Mouse (Mus musculus) heart, embryonic 12.5 days (tissue): ENCODE data around the gene Gm14190. TPM values are rescaled to one million over a fixed set of nuclear protein-coding genes. Genes with fewer than 3 reads are reported as not detected.
"Not testable (repeated sequence)": the region's sequence is repeated elsewhere in the genome, so short reads cannot be mapped to it uniquely, and the experiment has no call there.

ENCODE experiments used
- ATAC-seq: fragments of 200-750 bp; cut with Nextera tagmentation; 2 replicates; pipeline ENCODE4 v1.8.0; 2017; ENCODE audit warnings: moderate TSS enrichment, moderate library complexity; ENCODE audit not compliant: insufficient number of reproducible peaks, low FRiP score
- H3K27ac ChIP-seq: fragments of 300-500 bp; sonication (generic); 2 replicates; pipeline ENCODE4 v1.5.1; 2016; ENCODE audit warnings: mild to moderate bottlenecking, moderate library complexity; ENCODE audit not compliant: poor library complexity, severe bottlenecking
- H3K27me3 ChIP-seq: fragments of 300-500 bp; sonication (generic); replicated peaks from 2 replicates; pipeline ENCODE4 v1.6.1; 2016; ENCODE audit warnings: mild to moderate bottlenecking, moderate library complexity
- H3K36me3 ChIP-seq: fragments of 300-500 bp; sonication (generic); 2 replicates; pipeline ENCODE4 v1.6.1; 2016; ENCODE audit warnings: mild to moderate bottlenecking, moderate library complexity
- H3K4me1 ChIP-seq: fragments of 300-500 bp; sonication (generic); replicated peaks from 2 replicates; pipeline ENCODE4 v1.6.1; 2016; ENCODE audit warnings: mild to moderate bottlenecking
- H3K4me2 ChIP-seq: fragments of 300-500 bp; sonication (generic); 2 replicates; pipeline ENCODE4 v1.6.1; 2016; ENCODE audit warnings: mild to moderate bottlenecking, moderate library complexity
- H3K4me3 ChIP-seq: fragments of 300-500 bp; sonication (generic); 2 replicates; pipeline ENCODE4 v1.5.1; 2016; ENCODE audit warnings: mild to moderate bottlenecking
- H3K9ac ChIP-seq: fragments of 300-500 bp; sonication (generic); 2 replicates; pipeline ENCODE4 v1.6.1; 2016; ENCODE audit warnings: mild to moderate bottlenecking, moderate library complexity
- H3K9me3 ChIP-seq: fragments of 300-500 bp; sonication (generic); replicated peaks from 2 replicates; pipeline ENCODE4 v1.6.1; 2016; ENCODE audit warnings: mild to moderate bottlenecking, moderate library complexity
- WGBS: fragments of 180-500 bp; shearing (Covaris S2); methylation state at CpG from one replicate; pipeline ENCODE4 v1.1.7; 2016; 5-methylcytosine and 5-hydroxymethylcytosine counted together
- polyA plus RNA-seq: library from polyadenylated mRNA; unstranded; fragments of >200 nt; fragmentation: Nextera tagmentation; extraction: Ambion mirVana; gene quantifications from 2 replicates; pipeline ENCODE4 v1.2.1, GENCODE M21; 2016

The Gm14190 gene
- polyA plus RNA-seq, 1 experiment from 2014 or later = not detected

GRCm38 (mm10) chr11:99646444-99646843, 44.1 kb downstream of the Gm14190 start:
- Histone ChIP-seq H3K27me3 (0 out of 2 replicates have a peak, but pooled peaks cover 3% of the 10 kb centered on the region), H3K9me3 (no peaks in the 10 kb centered on the region), H3K4me1 (no peaks in the 10 kb centered on the region), H3K9ac (no peak overlapping the region), H3K36me3 (no peaks in the 10 kb centered on the region), H3K4me3 (no peak overlapping the region), H3K4me2 (no peak overlapping the region), H3K27ac (no peak overlapping the region)
- no peak for ATAC-seq
- WGBS = 82% methylated on average over 15 of the region's 15 CpGs

DNA sequence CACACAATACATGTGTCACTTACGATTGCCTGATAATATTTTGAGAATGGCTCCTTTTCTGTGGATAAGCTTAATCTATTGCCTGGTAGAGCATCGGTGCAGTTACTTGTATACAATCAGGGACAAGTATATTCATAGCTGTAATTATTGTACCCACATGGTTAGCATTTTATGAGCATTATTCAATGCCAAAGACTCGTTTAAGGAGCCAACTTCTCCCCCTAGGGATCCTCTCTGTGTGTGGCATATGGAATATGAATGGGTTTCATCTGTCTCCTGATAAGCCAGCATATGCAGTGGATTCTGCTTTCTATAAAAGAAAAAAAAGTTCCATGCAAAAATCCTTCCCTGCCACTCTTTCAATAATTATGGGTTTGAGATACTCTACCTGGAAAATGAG, 46.2 kb downstream of the Gm14190 start:
- no peaks in the 10 kb centered on the region for H3K36me3 ChIP-seq
- H3K4me3 ChIP-seq = no peak overlapping the region
- no peaks in the 10 kb centered on the region for H3K9me3 ChIP-seq
- no peak overlapping the region for H3K4me2 ChIP-seq
- no peaks in the 10 kb centered on the region for H3K4me1 ChIP-seq
- 0 out of 2 replicates have a peak, but pooled peaks cover 3% of the 10 kb centered on the region for H3K27me3 ChIP-seq
- no peak for ATAC-seq
- H3K27ac ChIP-seq = no peak overlapping the region
- WGBS = 73% methylated on average over 3 of the region's 3 CpGs
- H3K9ac ChIP-seq = no peak overlapping the region

DNA sequence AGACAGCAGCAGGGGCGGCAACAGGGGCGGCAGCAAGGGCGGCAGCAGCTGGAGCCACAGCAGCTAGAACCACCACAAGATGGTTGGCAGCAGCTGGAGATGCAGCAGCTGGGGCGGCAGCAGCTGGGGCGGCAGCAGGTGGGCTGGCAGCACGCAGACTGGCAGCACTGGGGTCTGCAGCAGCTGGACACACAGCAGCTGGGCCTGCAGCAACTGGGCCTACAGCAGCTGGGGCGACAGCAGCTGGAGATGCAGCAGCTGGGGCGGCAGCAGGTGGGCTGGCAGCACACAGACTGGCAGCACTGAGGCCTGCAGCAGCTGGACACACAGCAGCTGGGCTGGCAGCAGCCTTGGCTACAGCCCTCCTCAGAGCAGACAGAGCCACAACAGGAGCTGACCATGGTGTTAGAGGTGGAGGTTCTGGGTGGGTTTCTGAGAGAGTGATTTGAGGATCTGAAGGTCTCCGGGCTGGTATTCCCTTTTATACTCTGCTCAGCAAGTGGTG, 46.9 kb downstream of the Gm14190 start, which contains the start of gene Krtap4-7:
TSS of gene Krtap4-7 (minus strand) at position 455 of the 505 bp plus-strand sequence.
- WGBS = 79% methylated on average over 9 of the region's 9 CpGs
- not testable (repeated sequence) for H3K27ac ChIP-seq, H3K9ac ChIP-seq

DNA sequence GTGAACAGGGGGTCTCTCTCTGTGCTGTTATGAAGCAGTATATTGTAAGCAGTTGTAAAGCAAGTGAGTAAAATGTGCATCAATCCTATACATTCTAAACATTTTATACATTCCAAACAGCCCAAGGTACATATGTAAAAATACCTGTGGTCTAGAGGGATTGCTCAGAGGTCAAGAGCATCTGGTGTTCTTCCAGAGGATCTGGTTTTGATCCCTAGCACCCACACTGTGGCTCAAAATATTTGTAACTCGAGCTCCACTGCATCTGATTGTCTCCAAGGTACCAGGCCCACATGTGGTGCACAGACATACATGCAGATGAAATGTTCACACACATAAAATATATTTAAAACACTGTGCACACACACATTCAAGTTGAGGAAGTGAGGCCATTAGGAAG, 49.6 kb downstream of the Gm14190 start:
- Histone ChIP-seq H3K4me2 (no peak overlapping the region), H3K27ac (no peak overlapping the region), H3K4me3 (no peak overlapping the region), H3K27me3 (0 out of 2 replicates have a peak, but pooled peaks cover 6% of the 10 kb centered on the region), H3K9ac (no peak overlapping the region), H3K4me1 (no peaks in the 10 kb centered on the region), H3K36me3 (no peaks in the 10 kb centered on the region), H3K9me3 (no peaks in the 10 kb centered on the region)
- ATAC-seq = no peak
- 36% methylated on average over 1 of the region's 1 CpGs for whole genome bisulfite sequencing

More for the DNA sequence above, 46.9 kb downstream of the Gm14190 start, which contains the start of gene Krtap4-7:
- H3K4me2 ChIP-seq, H3K9me3 ChIP-seq, H3K36me3 ChIP-seq, ATAC-seq, H3K27me3 ChIP-seq, H3K4me3 ChIP-seq, H3K4me1 ChIP-seq: not testable (repeated sequence)

Other genes starting within 250 kb of the Gm14190 start
- gene Krt23, start 197.6 kb downstream of the Gm14190 start, polyA plus RNA-seq = 0.27 and 0.52 TPM in 2 replicates
- gene Krt39, start 169.4 kb downstream of the Gm14190 start, polyA plus RNA-seq = not detected in 2 replicates
- gene Krt40, start 147.6 kb downstream of the Gm14190 start, polyA plus RNA-seq = not detected in 2 replicates
- not detected in 2 replicates for gene Krtap3-3, start 139.9 kb downstream of the Gm14190 start, polyA plus RNA-seq
- not detected in 2 replicates for gene Krtap3-2, start 133.9 kb downstream of the Gm14190 start, polyA plus RNA-seq
- not detected in 2 replicates for gene Gm11939, start 131.3 kb downstream of the Gm14190 start, polyA plus RNA-seq
- gene Krtap3-1, start 124.1 kb downstream of the Gm14190 start, polyA plus RNA-seq = not detected in 2 replicates
- not detected in 2 replicates for gene Krtap1-5, start 109.7 kb downstream of the Gm14190 start, polyA plus RNA-seq
- gene Krtap1-4, start 107.1 kb downstream of the Gm14190 start, polyA plus RNA-seq = not detected in 2 replicates
- not detected in 2 replicates for gene Krtap1-3, start 99.4 kb downstream of the Gm14190 start, polyA plus RNA-seq
- not detected in 2 replicates for gene Krtap9-3, start 92.6 kb downstream of the Gm14190 start, polyA plus RNA-seq
- gene Gm11938, start 87.4 kb downstream of the Gm14190 start, polyA plus RNA-seq = not detected in 2 replicates
- gene Gm11937, start 80.6 kb downstream of the Gm14190 start, polyA plus RNA-seq = not detected in 2 replicates
- gene Krtap2-4, start 75.9 kb downstream of the Gm14190 start, polyA plus RNA-seq = not detected in 2 replicates
- not detected in 2 replicates for gene Gm11562, start 70.3 kb downstream of the Gm14190 start, polyA plus RNA-seq
- not detected in 2 replicates for gene Krtap4-1, start 62.5 kb downstream of the Gm14190 start, polyA plus RNA-seq
- not detected in 2 replicates for gene Krtap4-2, start 55.7 kb downstream of the Gm14190 start, polyA plus RNA-seq
- not detected in 2 replicates for gene Krtap4-7, start 46.7 kb downstream of the Gm14190 start, polyA plus RNA-seq
- gene Gm11555, start 40.5 kb downstream of the Gm14190 start, polyA plus RNA-seq = not detected in 2 replicates
- not detected in 2 replicates for gene Gm11563, start 31.8 kb downstream of the Gm14190 start, polyA plus RNA-seq
- gene Krtap4-6, start 24.8 kb downstream of the Gm14190 start, polyA plus RNA-seq = not detected in 2 replicates
- not detected in 2 replicates for gene Gm14180, start 43.5 kb upstream of the Gm14190 start, polyA plus RNA-seq
- not detected in 2 replicates for gene Gm11595, start 82.2 kb upstream of the Gm14190 start, polyA plus RNA-seq
- not detected in 2 replicates for gene Krtap4-8, start 90.0 kb upstream of the Gm14190 start, polyA plus RNA-seq
- gene Krtap4-9, start 94.5 kb upstream of the Gm14190 start, polyA plus RNA-seq = not detected in 2 replicates
- gene Gm11596, start 102.7 kb upstream of the Gm14190 start, polyA plus RNA-seq = not detected in 2 replicates
- gene Gm11569, start 108.2 kb upstream of the Gm14190 start, polyA plus RNA-seq = not detected in 2 replicates
- not detected in 2 replicates for gene Gm11554, start 113.7 kb upstream of the Gm14190 start, polyA plus RNA-seq
- gene Krtap4-13, start 119.2 kb upstream of the Gm14190 start, polyA plus RNA-seq = not detected in 2 replicates
- not detected in 2 replicates for gene Gm11564, start 124.9 kb upstream of the Gm14190 start, polyA plus RNA-seq
- gene 2300003K06Rik, start 147.3 kb upstream of the Gm14190 start, polyA plus RNA-seq = not detected in 2 replicates
- not detected in 2 replicates for gene Krtap4-16, start 160.9 kb upstream of the Gm14190 start, polyA plus RNA-seq
- gene Gm11568, start 167.2 kb upstream of the Gm14190 start, polyA plus RNA-seq = not detected in 2 replicates
- not detected in 2 replicates for gene Gm11559, start 173.7 kb upstream of the Gm14190 start, polyA plus RNA-seq
- not detected in 2 replicates for gene Krtap9-1, start 182.6 kb upstream of the Gm14190 start, polyA plus RNA-seq
- gene Gm11567, start 188.4 kb upstream of the Gm14190 start, polyA plus RNA-seq = not detected in 2 replicates
- gene Krtap31-1, start 217.2 kb upstream of the Gm14190 start, polyA plus RNA-seq = not detected in 2 replicates
- not detected in 2 replicates for gene Gm11565, start 224.0 kb upstream of the Gm14190 start, polyA plus RNA-seq
- gene Krtap31-2, start 245.6 kb upstream of the Gm14190 start, polyA plus RNA-seq = not detected in 2 replicates